Mouse (Mus musculus): ENCODE results near the gene Gzmc.
"Not testable (repeated sequence)": the region's sequence is repeated elsewhere in the genome, so short reads cannot be mapped to it uniquely, and the experiment has no call there.

DNA sequence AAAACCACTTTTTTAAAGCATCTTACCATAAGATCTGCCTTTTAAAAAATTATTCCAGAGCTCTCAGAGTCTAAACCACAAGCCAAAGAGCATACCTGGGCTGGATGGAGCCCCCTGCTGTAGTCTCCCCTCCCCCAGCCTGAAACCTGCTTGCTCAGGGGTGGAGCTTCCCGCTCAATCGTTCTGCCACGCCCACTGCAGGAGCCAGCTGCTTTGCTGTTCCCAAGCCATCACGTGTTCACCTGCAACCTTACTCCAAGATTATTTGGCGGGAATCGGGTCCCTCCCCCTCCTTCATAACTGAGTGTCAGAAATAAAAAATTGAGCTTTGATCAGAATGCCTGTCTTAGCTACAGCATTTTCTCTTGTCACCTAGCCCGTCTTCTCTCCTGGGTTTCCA is 44.2 kb upstream of the Gzmc start:
- TF ChIP-seq CTCF, EP300 (IDR thresholded peaks at IDR 0.05; ENCODE audit: low read depth): not testable (repeated sequence)
